Mouse (Mus musculus): Measurements from ENCODE around the gene Rnf6. TPM values are rescaled to one million over a fixed set of nuclear protein-coding genes. Genes with fewer than 3 reads are reported as not detected.
"Not testable (repeated sequence)": the region's sequence is repeated elsewhere in the genome, so short reads cannot be mapped to it uniquely, and the experiment has no call there.

Rnf6 gene
- polyA plus RNA-seq, 1 experiment from 2014 or later, result 55.9 TPM

DNA sequence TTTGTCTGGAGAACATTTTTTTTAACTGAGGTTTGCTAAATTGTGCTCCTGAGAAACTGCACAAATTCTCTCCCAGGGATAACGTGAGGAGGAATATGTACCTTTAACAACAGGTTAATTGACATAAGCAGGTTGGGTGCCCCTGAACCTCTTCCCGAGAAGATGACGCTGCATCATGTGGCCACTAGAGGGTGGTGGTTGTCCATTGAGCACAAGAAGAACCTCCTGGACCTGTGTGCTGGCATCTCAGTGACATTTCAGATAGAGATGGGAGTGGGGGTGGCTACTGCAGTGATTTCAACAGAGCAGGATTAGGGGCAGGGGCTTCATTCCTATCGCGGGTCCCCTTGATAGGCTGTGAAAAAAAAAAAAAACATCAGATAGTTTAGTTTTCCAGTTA, 33.9 kb downstream of the Rnf6 start:
- WGBS, result 19% methylated on average over 5 of the region's 5 CpGs
- not testable (repeated sequence) for ATAC-seq (ENCODE audit: low read depth); H3K4me1 ChIP-seq (replicated peaks; ENCODE audit: control insufficient read depth, insufficient read depth, low read length); H3K9ac ChIP-seq (ENCODE audit: low read length); H3K27ac ChIP-seq (ENCODE audit: low read length); H3K36me3 ChIP-seq (ENCODE audit: control insufficient read depth, insufficient read depth, low read length); H3K4me2 ChIP-seq (ENCODE audit: low read depth, low read length); H3K27me3 ChIP-seq (ENCODE audit: control insufficient read depth, insufficient read depth, low read depth, low read length); H3K4me3 ChIP-seq (ENCODE audit: low read length); H3K9me3 ChIP-seq (ENCODE audit: control insufficient read depth, low read length)

DNA sequence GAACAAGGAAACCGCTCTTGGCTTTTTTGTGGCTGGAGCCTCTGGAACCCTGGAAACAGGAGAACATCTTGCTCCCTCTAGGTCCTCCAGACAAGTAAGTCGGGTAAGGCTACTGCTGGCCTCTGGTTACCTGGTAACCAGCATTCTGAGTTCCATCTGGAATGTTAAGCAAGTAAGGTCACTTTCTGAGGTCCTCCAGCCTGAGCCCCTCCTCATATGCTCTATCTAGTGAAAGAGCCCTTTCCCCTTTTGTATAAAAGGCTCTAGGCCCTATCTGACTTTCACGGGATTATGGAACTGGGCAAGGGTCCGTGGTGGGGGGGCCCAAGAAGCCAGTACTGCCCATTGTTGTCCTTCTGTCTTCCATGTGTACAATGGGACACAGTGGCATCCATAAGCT, 36.2 kb downstream of the Rnf6 start, which contains the start of gene 1700001J03Rik:
TSS of gene 1700001J03Rik (minus strand) at position 101 of the 400 bp plus-strand sequence.
- not testable (repeated sequence) for H3K27ac ChIP-seq (ENCODE audit: low read length); H3K36me3 ChIP-seq (ENCODE audit: control insufficient read depth, insufficient read depth, low read length); H3K27me3 ChIP-seq (ENCODE audit: control insufficient read depth, insufficient read depth, low read depth, low read length); ATAC-seq (ENCODE audit: low read depth); H3K4me1 ChIP-seq (replicated peaks; ENCODE audit: control insufficient read depth, insufficient read depth, low read length); H3K4me2 ChIP-seq (ENCODE audit: low read depth, low read length); H3K4me3 ChIP-seq (ENCODE audit: low read length); H3K9me3 ChIP-seq (ENCODE audit: control insufficient read depth, low read length); H3K9ac ChIP-seq (ENCODE audit: low read length)
- WGBS, result 63% methylated on average over 4 of the region's 4 CpGs

DNA sequence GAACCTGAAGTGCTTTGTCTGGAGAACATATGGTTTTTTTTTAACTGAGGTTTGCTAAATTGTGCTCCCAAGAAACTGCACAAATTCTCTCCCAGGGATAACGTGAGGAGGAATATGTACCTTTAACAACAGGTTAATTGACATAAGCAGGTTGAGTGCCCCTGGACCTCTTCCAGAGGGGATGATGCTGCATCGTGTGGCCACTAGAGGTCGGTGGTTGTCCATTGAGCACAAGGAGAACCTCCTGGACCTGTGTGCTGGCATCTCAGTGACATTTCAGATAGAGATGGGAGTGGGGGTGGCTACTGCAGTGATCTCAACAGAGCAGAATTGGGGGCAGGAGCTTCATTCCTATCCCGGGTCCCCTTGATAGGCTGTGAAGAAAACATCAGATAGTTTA, 48.6 kb downstream of the Rnf6 start:
- not testable (repeated sequence) for H3K36me3 ChIP-seq (ENCODE audit: control insufficient read depth, insufficient read depth, low read length); H3K4me3 ChIP-seq (ENCODE audit: low read length); H3K9ac ChIP-seq (ENCODE audit: low read length); H3K4me1 ChIP-seq (replicated peaks; ENCODE audit: control insufficient read depth, insufficient read depth, low read length); H3K9me3 ChIP-seq (ENCODE audit: control insufficient read depth, low read length); H3K4me2 ChIP-seq (ENCODE audit: low read depth, low read length); ATAC-seq (ENCODE audit: low read depth); H3K27ac ChIP-seq (ENCODE audit: low read length); H3K27me3 ChIP-seq (ENCODE audit: control insufficient read depth, insufficient read depth, low read depth, low read length)
- WGBS, result 59% methylated on average over 4 of the region's 4 CpGs

DNA sequence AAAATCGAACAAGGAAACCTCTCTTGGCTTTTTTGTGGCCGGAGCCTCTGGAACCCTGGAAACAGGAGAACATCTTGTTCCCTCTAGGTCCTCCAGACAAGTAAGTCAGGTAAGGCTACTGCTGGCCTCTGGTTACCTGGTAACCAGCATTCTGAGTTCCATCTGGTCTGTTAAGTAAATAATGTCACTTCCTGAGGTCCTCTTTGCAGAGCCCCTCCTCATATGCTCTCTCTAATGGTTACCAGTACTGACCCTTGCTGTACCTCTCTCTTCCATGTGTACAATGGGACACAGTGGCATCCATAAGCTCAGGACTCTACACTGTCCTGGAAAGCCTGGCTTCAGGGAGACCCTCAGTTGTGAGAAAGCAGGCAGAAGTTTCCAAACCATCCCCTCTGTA, 50.7 kb downstream of the Rnf6 start, which contains the start of gene Gm6309:
TSS of gene Gm6309 (minus strand) at position 101 of the 400 bp plus-strand sequence.
- WGBS, result 69% methylated on average over 2 of the region's 2 CpGs
- not testable (repeated sequence) for ATAC-seq (ENCODE audit: low read depth)

DNA sequence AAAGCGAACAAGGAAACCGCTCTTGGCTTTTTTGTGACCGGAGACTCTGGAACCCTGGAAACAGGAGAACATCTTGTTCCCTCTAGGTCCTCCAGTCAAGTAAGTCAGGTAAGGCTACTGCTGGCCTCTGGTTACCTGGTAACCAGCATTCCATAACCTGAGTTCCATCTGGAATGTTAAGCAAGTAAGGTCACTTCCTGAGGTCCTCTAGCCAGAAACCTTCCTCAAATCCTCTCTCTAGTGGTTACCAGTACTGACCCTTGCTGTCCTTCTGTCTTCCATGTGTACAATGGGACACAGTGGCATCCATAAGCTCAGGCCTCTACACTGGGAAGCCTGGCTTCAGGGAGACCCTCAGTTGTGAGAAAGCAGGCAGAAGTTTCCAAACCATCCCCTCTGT, 60.9 kb downstream of the Rnf6 start, which contains the start of gene Gm5565:
TSS of gene Gm5565 (minus strand) at position 101 of the 400 bp plus-strand sequence.
- not testable (repeated sequence) for H3K27me3 ChIP-seq (ENCODE audit: control insufficient read depth, insufficient read depth, low read depth, low read length); H3K4me3 ChIP-seq (ENCODE audit: low read length); H3K9ac ChIP-seq (ENCODE audit: low read length); ATAC-seq (ENCODE audit: low read depth); H3K4me2 ChIP-seq (ENCODE audit: low read depth, low read length); H3K36me3 ChIP-seq (ENCODE audit: control insufficient read depth, insufficient read depth, low read length); H3K4me1 ChIP-seq (replicated peaks; ENCODE audit: control insufficient read depth, insufficient read depth, low read length); H3K27ac ChIP-seq (ENCODE audit: low read length); H3K9me3 ChIP-seq (ENCODE audit: control insufficient read depth, low read length)
- 95% methylated on average over 3 of the region's 3 CpGs for WGBS

More for the DNA sequence above, 50.7 kb downstream of the Rnf6 start, which contains the start of gene Gm6309:
- H3K9me3 ChIP-seq (ENCODE audit: control insufficient read depth, low read length); H3K36me3 ChIP-seq (ENCODE audit: control insufficient read depth, insufficient read depth, low read length); H3K9ac ChIP-seq (ENCODE audit: low read length); H3K4me1 ChIP-seq (replicated peaks; ENCODE audit: control insufficient read depth, insufficient read depth, low read length); H3K27me3 ChIP-seq (ENCODE audit: control insufficient read depth, insufficient read depth, low read depth, low read length); H3K27ac ChIP-seq (ENCODE audit: low read length); H3K4me2 ChIP-seq (ENCODE audit: low read depth, low read length); H3K4me3 ChIP-seq (ENCODE audit: low read length): not testable (repeated sequence)

Other genes starting within 250 kb of the Rnf6 start
- gene Cyp3a25, start 211.9 kb downstream of the Rnf6 start, polyA plus RNA-seq (2015; fragmentation: Nextera tagmentation; extraction: Ambion mirVana), result not detected in 2 replicates
- gene Cyp3a59, start 142.3 kb downstream of the Rnf6 start, polyA plus RNA-seq (2015; fragmentation: Nextera tagmentation; extraction: Ambion mirVana), result not detected in 2 replicates
- gene Gm5565, start 61.0 kb downstream of the Rnf6 start, polyA plus RNA-seq (2015; fragmentation: Nextera tagmentation; extraction: Ambion mirVana), result not detected in 2 replicates
- not detected in 2 replicates for gene Gm6309, start 50.8 kb downstream of the Rnf6 start, polyA plus RNA-seq (2015; fragmentation: Nextera tagmentation; extraction: Ambion mirVana)
- gene 1700001J03Rik, start 36.3 kb downstream of the Rnf6 start, polyA plus RNA-seq (2015; fragmentation: Nextera tagmentation; extraction: Ambion mirVana), result 0.34 TPM in 1 of 2 replicates, not detected in the other
- 8.4 and 8.8 TPM in 2 replicates for gene Cdk8, start 9.7 kb upstream of the Rnf6 start, polyA plus RNA-seq (2015; fragmentation: Nextera tagmentation; extraction: Ambion mirVana)
- gene Wasf3, start 163.4 kb upstream of the Rnf6 start, polyA plus RNA-seq (2015; fragmentation: Nextera tagmentation; extraction: Ambion mirVana), result 0.92 and 1.0 TPM in 2 replicates

Measured in lung, embryonic 16.5 days (tissue).